Mouse (Mus musculus) MEL (cell line): ENCODE data around the gene Arhgef39.

ENCODE experiments used
- CTCF ChIP-seq, 3 experiments: IDR thresholded peaks in 2 of 3; conservative IDR thresholded peaks in 1 of 3; 2 replicates each; pipeline ENCODE4 v1.5.1; 2011 to 2012; ENCODE audit warnings: low read length in 3 of 3, low read depth in 2 of 3, mild to moderate bottlenecking in 2 of 3, improper control_type of control experiment in 1 of 3, inconsistent platforms in 1 of 3, mixed read lengths in 1 of 3, moderate library complexity in 1 of 3; ENCODE audit not compliant: control insufficient read depth in 1 of 3, insufficient read depth in 1 of 3, poor library complexity in 1 of 3, severe bottlenecking in 1 of 3
- MAX ChIP-seq: IDR thresholded peaks from 2 replicates; pipeline ENCODE4 v1.6.1; 2011; ENCODE audit warnings: low read length, improper control_type of control experiment
- MEF2A ChIP-seq: IDR thresholded peaks from 2 replicates; pipeline ENCODE4 v1.6.1; 2014; ENCODE audit warnings: low read depth, mild to moderate bottlenecking, inconsistent platforms, low read length, improper control_type of control experiment; ENCODE audit not compliant: poor library complexity, insufficient replicate concordance, severe bottlenecking; ENCODE audit errors: extremely low read depth
- POLR2A ChIP-seq, 2 experiments: IDR thresholded peaks; 2 replicates each; pipeline ENCODE4 v1.6.1; 2011 to 2012; ENCODE audit warnings: low read length in 2 of 2, mild to moderate bottlenecking in 2 of 2, control low read depth in 1 of 2, improper control_type of control experiment in 1 of 2, low read depth in 1 of 2, moderate library complexity in 1 of 2; ENCODE audit not compliant: control insufficient read depth in 1 of 2, insufficient read depth in 1 of 2, poor library complexity in 1 of 2
- TAL1 ChIP-seq: IDR thresholded peaks from 2 replicates; pipeline ENCODE4 v1.6.1; 2012; ENCODE audit warnings: mild to moderate bottlenecking, inconsistent platforms, low read length, moderate library complexity, mixed read lengths
- TCF12 ChIP-seq: IDR thresholded peaks from 2 replicates; pipeline ENCODE4 v1.6.1; 2014; ENCODE audit warnings: low read depth, mild to moderate bottlenecking, inconsistent platforms, low read length, improper control_type of control experiment, moderate library complexity

- no peak for TF ChIP-seq POLR2A (IDR thresholded peaks at IDR 0.05; ENCODE audit: control insufficient read depth in 1 of 2, insufficient read depth in 1 of 2, low read depth in 1 of 2, low read length in 2 of 2, poor library complexity in 1 of 2)
- TF ChIP-seq TCF12 = peak; percentile 85
- no peak for TF ChIP-seq CTCF (IDR thresholded peaks at IDR 0.05 in 2 of 3, conservative IDR thresholded peaks at IDR 0.05 in 1 of 3; ENCODE audit: control insufficient read depth in 1 of 3, insufficient read depth in 1 of 3, low read depth in 2 of 3, low read length in 3 of 3, poor library complexity in 1 of 3, severe bottlenecking in 1 of 3)
- no peak for TF ChIP-seq TAL1
- TF ChIP-seq MEF2A = no peak
- no peak for TF ChIP-seq MAX
These were observed 36.4 kb downstream of the Arhgef39 start for GRCm38 (mm10) chr4:43463102-43463501.
